16 mouse cellular contexts compared by ENCODE assay signal in the genomic region with DNA sequence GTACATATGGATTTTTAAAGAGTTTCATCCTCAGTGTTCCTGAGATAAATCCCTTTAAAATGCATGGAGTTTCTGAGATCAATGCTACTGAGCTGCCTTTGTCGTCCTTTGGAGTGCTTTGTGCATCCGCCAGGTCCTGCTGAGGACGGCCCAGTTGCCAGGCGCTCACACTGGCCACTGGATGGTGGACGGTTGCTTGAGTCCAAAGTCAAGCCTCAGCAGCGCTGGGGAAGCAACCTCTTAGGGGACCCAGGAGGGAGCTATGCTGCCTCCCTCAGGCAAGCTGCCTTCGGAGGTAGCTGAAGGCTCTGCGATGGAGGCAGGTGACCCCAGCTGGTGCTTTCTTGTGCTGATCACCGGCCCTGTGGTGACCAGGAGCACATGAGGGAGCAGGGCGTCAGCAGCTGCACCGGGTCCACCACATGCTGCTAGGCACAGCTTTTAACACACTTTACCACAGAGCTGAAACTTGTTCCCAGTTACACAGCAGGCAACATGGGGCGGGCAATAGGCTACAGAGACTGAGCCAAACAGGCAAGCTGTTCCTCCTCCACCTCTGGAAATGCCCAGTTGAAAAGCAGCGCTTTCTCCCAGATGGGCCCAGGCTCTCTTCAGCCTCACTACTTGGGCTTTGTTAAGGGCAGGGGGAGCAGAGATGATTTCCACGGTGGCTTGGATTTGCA. TPM values are rescaled to one million over a fixed set of nuclear protein-coding genes. Genes with fewer than 3 reads are reported as not detected.
DNase-seq lines count a peak whose midpoint lies in the region; ATAC-seq lines count a peak whose summit lies in the region.
"Had no signal": no experiment of that assay in that cellular context is flagged by ENCODE, and none has a peak within 500 bp of the region (broad histone marks: within the 10 kb centered on the region; RNA-seq: fewer than 3 reads in every experiment).

No protein-coding gene starts in this region.

- 0 out of 2 replicates have a peak overlapping the region, but pooled peaks have one; percentile 34 for H3K27ac ChIP-seq in kidney, embryonic 15.5 days
- H3K27ac ChIP-seq in forebrain, embryonic 13.5 days: peak overlapping the region; percentile 68
- peak overlapping the region; percentile 86 for H3K27ac ChIP-seq in hindbrain, embryonic 12.5 days
- no peak overlapping the region; the same call in 1 of the 2 replicates for H3K27ac ChIP-seq in midbrain, embryonic 16.5 days (ENCODE audit: low read length)
- H3K27ac ChIP-seq: embryonic facial prominence, embryonic 15.5 days; left cerebral cortex, adult 2 months; limb, embryonic 13.5 days had no signal

- H3K4me2 ChIP-seq in kidney, embryonic 15.5 days: no peak overlapping the region
- no peak overlapping the region for H3K4me2 ChIP-seq in forebrain, embryonic 13.5 days
- no peak overlapping the region for H3K4me2 ChIP-seq in hindbrain, embryonic 12.5 days (replicated peaks)
- H3K4me2 ChIP-seq in midbrain, embryonic 16.5 days (ENCODE audit: low read length): no peak overlapping the region
- H3K4me2 ChIP-seq: embryonic facial prominence, embryonic 15.5 days; heart, embryonic 11.5 days; limb, embryonic 13.5 days; lung, embryonic 14.5 days had no signal

- no peak for DNase-seq in kidney, postnatal 25 days
- DNase-seq in spleen, adult 12 weeks (ENCODE audit: low spot score): no peak
- DNase-seq in spleen, postnatal 14 days (ENCODE audit: low spot score in 2 of 2): no peak
- DNase-seq: adrenal gland, postnatal 36 days; gastrocnemius, postnatal 36 days; lung, embryonic 14.5 days; right cerebral cortex, adult 18-20 months had no signal

- peaks cover 50% of the 10 kb centered on the region for H3K4me1 ChIP-seq in kidney, embryonic 15.5 days
- H3K4me1 ChIP-seq in forebrain, embryonic 13.5 days: peaks cover 50% of the 10 kb centered on the region
- H3K4me1 ChIP-seq in hindbrain, embryonic 12.5 days: peaks cover 53% of the 10 kb centered on the region
- H3K4me1 ChIP-seq in midbrain, embryonic 16.5 days (ENCODE audit: control insufficient read depth, insufficient read depth, low read length): peaks cover 22% of the 10 kb centered on the region

- H3K9ac ChIP-seq in kidney, embryonic 15.5 days: no peak overlapping the region
- no peak overlapping the region for H3K9ac ChIP-seq in forebrain, embryonic 13.5 days
- H3K9ac ChIP-seq in hindbrain, embryonic 12.5 days: peak overlapping the region; percentile 25; the same call in 1 of the 2 replicates
- H3K9ac ChIP-seq in midbrain, embryonic 16.5 days (ENCODE audit: low read depth, low read length): no peak overlapping the region; the same call in 1 of the 2 replicates
- H3K9ac ChIP-seq: embryonic facial prominence, embryonic 15.5 days; limb, embryonic 13.5 days; lung, embryonic 14.5 days had no signal

- H3K9me3 ChIP-seq in kidney, embryonic 15.5 days (replicated peaks): no peaks in the 10 kb centered on the region
- H3K9me3 ChIP-seq in forebrain, embryonic 13.5 days (replicated peaks): no peaks in the 10 kb centered on the region
- no peaks in the 10 kb centered on the region for H3K9me3 ChIP-seq in hindbrain, embryonic 12.5 days (replicated peaks)
- no peaks in the 10 kb centered on the region for H3K9me3 ChIP-seq in midbrain, embryonic 16.5 days (replicated peaks; ENCODE audit: control insufficient read depth, low read length, poor library complexity, severe bottlenecking)
- H3K9me3 ChIP-seq: embryonic facial prominence, embryonic 15.5 days; limb, embryonic 13.5 days had no signal

- ATAC-seq in kidney, embryonic 15.5 days (replicated peaks; ENCODE audit: low FRiP score): 0 out of 2 replicates have a peak, but pooled peaks have one; percentile 21
- no peak for ATAC-seq in forebrain, embryonic 13.5 days
- peak; percentile 47 for ATAC-seq in hindbrain, embryonic 12.5 days (ENCODE audit: low FRiP score)
- ATAC-seq in midbrain, embryonic 16.5 days: peak; percentile 23; the same call in 1 of the 2 replicates
- ATAC-seq: activated CD4-positive, CD25-positive, alpha-beta regulatory T cell, adult 4 months had no signal

- H3K4me3 ChIP-seq in kidney, embryonic 15.5 days (replicated peaks): no peak overlapping the region
- no peak overlapping the region for H3K4me3 ChIP-seq in forebrain, embryonic 13.5 days
- H3K4me3 ChIP-seq in hindbrain, embryonic 12.5 days: no peak overlapping the region
- H3K4me3 ChIP-seq in midbrain, embryonic 16.5 days (ENCODE audit: low read depth, low read length): no peak overlapping the region
- H3K4me3 ChIP-seq: embryonic facial prominence, embryonic 15.5 days; left cerebral cortex, adult 2 months; limb, embryonic 13.5 days had no signal

- H3K27me3 ChIP-seq in kidney, embryonic 15.5 days: 0 out of 2 replicates have a peak, but pooled peaks cover 3% of the 10 kb centered on the region
- no peaks in the 10 kb centered on the region for H3K27me3 ChIP-seq in forebrain, embryonic 13.5 days
- no peaks in the 10 kb centered on the region for H3K27me3 ChIP-seq in hindbrain, embryonic 12.5 days
- no peaks in the 10 kb centered on the region for H3K27me3 ChIP-seq in midbrain, embryonic 16.5 days (ENCODE audit: control insufficient read depth, insufficient read depth, low read depth, low read length)

- WGBS in kidney, embryonic 15.5 days: 51% methylated on average over 14 of the region's 14 CpGs
- 31% methylated on average over 14 of the region's 14 CpGs for WGBS in forebrain, embryonic 13.5 days
- 28% methylated on average over 14 of the region's 14 CpGs for WGBS in hindbrain, embryonic 12.5 days
- WGBS in midbrain, embryonic 16.5 days: 10% methylated on average over 14 of the region's 14 CpGs

- H3K36me3 ChIP-seq in kidney, embryonic 15.5 days: no peaks in the 10 kb centered on the region
- no peaks in the 10 kb centered on the region for H3K36me3 ChIP-seq in forebrain, embryonic 13.5 days (ENCODE audit: poor library complexity, severe bottlenecking)
- H3K36me3 ChIP-seq in hindbrain, embryonic 12.5 days: no peaks in the 10 kb centered on the region; the same call in 1 of the 2 replicates
- no peaks in the 10 kb centered on the region for H3K36me3 ChIP-seq in midbrain, embryonic 16.5 days (ENCODE audit: control insufficient read depth, insufficient read depth, low read length)
- H3K36me3 ChIP-seq: embryonic facial prominence, embryonic 15.5 days; limb, embryonic 13.5 days had no signal

RNA-seq across cellular contexts. Expression of gene Wars, which starts 11.8 kb away (rescaled TPM):
- polyA plus RNA-seq in kidney, embryonic 15.5 days (2015; fragmentation: Nextera tagmentation; extraction: Ambion mirVana): 91.4 and 96.7 TPM in 2 replicates
- 103 and 111 TPM in 2 replicates for polyA plus RNA-seq in forebrain, embryonic 13.5 days (2015; fragmentation: Nextera tagmentation; extraction: Ambion mirVana)
- 111 and 113 TPM in 2 replicates for polyA plus RNA-seq in hindbrain, embryonic 12.5 days (2016; fragmentation: Nextera tagmentation; extraction: Ambion mirVana)
- polyA plus RNA-seq in midbrain, embryonic 16.5 days (2015; fragmentation: Nextera tagmentation; extraction: Ambion mirVana): 105 and 109 TPM in 2 replicates

RNA-seq across cellular contexts. Expression of gene Wdr25, which starts 12.3 kb away (rescaled TPM):
- polyA plus RNA-seq in kidney, embryonic 15.5 days (2015; fragmentation: Nextera tagmentation; extraction: Ambion mirVana): 9.4 and 11.7 TPM in 2 replicates
- 9.9 and 10.4 TPM in 2 replicates for polyA plus RNA-seq in forebrain, embryonic 13.5 days (2015; fragmentation: Nextera tagmentation; extraction: Ambion mirVana)
- polyA plus RNA-seq in hindbrain, embryonic 12.5 days (2016; fragmentation: Nextera tagmentation; extraction: Ambion mirVana): 8.1 and 9.7 TPM in 2 replicates
- 4.9 and 6.3 TPM in 2 replicates for polyA plus RNA-seq in midbrain, embryonic 16.5 days (2015; fragmentation: Nextera tagmentation; extraction: Ambion mirVana)
